Mouse (Mus musculus) G1E-ER4 (cell line): ENCODE measurements around the gene Tenm4. TPM values are rescaled to one million over a fixed set of nuclear protein-coding genes. Genes with fewer than 3 reads are reported as not detected.

Experiments used
- GATA1 ChIP-seq: IDR thresholded peaks from one replicate; pipeline ENCODE4 v1.8.0; 2012; ENCODE audit warnings: low read length, inconsistent platforms
- polyA plus RNA-seq: library from polyadenylated mRNA; stranded (reverse); fragments of >175 nt; gene quantifications from 2 replicates; pipeline ENCODE4 v1.2.3, GENCODE M21; 2012

Gene Tenm4
- polyA plus RNA-seq, 1 experiment, result not detected

DNA sequence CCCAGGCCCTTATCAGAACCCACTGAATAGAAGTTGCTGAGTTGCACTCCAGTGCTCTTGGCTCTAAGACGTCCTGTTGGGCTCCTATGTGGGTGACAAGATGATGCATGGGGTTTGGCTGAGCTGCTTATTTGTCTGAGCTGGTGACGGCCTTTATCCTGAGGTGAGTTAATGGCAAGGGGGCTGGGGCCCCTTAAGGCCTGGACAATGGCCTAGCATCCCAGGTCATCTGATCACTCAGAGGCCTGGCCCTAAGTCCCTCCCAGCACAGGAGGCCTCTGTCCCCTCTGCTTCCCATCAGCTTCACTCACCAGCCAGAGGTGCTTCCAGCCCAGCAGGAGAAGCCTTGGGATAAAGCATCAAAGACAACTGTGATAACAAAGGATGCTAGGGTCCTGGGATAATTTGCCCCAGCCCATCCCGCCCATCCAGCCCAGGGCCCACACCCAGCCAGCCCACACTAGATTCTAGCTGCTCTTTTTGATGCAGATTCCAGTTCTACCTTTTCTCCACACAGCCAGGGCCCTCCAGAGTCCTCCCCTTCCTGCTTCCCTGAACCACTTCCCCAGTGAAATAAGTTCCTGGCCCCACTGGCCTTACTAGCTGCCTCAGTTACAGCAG, 484.2 kb downstream of the Tenm4 start:
- TF ChIP-seq GATA1, result no peak

GRCm38 (mm10) chr7:96657101-96657830, 486.2 kb downstream of the Tenm4 start:
- TF ChIP-seq GATA1, result no peak

DNA sequence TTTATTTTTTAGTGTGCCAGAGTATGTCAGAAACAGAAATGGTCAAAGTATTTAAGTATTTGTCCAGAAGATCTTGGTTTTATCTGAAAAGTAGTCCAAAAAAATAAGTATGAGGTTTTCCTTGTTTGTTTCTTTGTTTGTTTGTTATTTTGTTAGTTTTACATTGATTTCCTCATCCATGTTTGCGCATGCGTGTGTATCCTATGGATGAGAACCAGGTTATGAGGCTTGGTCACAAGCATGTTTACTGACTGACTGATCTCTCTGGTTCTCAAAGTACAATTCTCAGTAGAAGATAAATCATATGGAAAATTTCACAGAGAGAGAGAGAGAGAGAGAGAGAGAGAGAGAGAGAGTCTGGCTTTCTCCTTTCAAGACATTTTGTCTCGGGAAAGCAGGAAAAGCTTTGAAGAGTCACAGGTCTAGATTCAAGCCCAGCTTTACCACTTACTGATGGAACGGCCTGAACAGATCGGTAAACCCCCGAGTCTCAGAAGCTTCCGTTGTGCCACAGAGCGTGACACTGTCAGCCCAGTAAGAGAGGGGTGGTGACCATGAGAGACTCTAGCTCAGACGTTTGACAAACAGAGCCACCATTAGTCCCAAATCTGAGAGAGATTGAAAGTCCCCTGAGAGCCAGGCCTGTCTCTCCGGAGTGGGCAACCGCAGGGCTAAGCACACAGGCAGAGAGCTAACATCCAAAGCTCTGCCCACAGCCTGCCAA, 487.0 kb downstream of the Tenm4 start:
- TF ChIP-seq GATA1, result no peak

- no peak for TF ChIP-seq GATA1
These were observed 489.9 kb downstream of the Tenm4 start for GRCm38 (mm10) chr7:96660907-96661306.

DNA sequence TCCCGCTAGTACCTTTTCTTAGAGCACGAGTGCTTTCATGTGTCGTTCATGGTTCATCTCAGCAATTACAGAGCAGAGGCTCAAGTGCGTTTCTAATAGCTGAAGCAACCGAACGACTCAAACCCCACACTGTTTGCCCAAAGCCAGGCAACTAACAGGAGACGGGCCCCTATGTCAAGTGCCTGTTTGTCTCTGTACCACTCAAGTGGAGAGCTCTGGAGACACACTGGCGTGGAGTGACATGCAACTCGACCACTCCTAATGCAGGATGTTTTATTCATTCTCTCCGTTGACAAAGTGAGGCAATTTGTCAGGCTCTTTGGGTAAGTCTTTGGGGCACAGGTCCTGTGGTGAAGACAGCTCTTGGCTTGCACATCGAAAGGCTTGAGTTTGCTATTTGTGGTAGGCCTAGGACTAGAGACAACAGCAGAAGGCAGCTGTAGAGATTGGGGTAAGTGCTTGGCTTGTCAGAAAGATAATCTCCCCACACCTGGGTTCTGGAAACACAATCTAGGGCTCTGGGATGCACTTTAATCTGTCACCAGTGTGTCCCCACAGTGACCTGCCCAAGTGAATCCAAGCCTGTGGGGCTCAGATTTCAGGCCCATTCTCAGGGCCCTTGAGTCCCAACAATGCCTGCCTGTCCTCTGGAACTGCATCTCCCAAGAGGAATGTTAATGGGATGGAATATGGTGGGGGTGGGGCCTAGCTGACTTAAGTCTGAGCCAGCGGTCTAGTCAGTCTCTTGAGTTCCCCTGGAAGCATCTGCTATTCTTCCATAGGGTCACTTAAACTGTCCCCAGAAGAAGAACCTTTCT, 490.5 kb downstream of the Tenm4 start:
- TF ChIP-seq GATA1, result no peak

DNA sequence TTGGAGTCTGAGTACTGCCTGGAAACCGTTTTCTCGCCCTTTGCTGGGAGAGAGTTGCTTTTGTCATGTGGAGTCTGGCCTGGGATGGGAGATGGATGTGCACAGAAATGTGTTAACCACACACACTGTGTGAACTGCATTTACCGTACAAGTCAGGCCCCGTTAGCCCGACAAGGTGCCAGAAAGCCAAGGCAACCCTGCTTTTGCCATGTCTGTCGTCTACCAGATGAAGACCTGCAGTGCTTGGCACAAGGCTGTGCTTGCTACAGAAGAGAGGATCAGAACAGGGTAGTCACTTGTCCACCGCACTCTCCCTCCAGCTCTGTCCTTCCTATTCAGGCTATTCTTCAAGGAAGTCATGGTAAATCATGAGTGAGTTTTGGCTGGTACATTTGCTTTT, 492.3 kb downstream of the Tenm4 start:
- TF ChIP-seq GATA1, result no peak

- TF ChIP-seq GATA1, result no peak
These were observed 495.4 kb downstream of the Tenm4 start for GRCm38 (mm10) chr7:96666366-96666896.

GRCm38 (mm10) chr7:96667688-96668087, 496.6 kb downstream of the Tenm4 start:
- no peak for TF ChIP-seq GATA1

DNA sequence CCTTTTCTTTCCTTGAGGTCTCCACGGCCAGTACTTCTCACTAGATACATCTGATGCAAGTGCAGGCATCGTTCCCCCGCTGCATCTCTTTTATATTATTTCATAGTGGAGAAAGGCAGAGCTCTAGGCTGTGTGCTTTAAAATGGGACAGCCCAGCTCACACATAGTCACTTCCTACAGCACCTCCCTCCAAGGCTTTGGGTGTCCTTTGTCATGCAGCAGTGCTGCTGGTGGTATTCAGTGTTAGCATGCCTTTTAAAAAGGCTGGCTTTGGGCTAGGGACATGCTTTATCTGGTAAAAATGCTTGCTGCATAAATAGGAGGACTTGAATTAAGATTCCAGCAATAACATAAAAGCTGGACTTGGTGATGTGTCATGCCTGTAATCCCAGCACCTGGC, 499.0 kb downstream of the Tenm4 start:
- TF ChIP-seq GATA1, result no peak

- TF ChIP-seq GATA1, result no peak
These were observed 501.4 kb downstream of the Tenm4 start for GRCm38 (mm10) chr7:96672322-96672914.

DNA sequence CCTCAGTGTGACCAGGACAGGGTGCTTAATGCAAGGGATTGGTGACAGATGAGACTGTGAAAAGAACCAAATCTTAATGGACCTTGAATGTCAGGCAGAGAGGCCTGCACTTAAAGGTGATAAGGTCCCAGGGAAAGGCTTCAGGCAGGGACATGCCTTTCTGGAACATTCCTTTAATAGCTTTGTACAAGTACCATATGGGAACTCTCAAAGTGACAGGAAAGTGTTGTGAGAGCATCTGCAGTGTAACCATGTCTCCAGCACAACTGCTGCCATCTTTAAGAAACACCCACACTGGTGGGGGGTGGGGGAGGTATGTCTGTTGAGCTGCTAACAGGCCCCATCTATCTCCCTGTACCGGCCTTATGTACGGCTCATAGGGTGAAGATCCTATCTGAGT, 506.0 kb downstream of the Tenm4 start:
- no peak for TF ChIP-seq GATA1

- no peak for TF ChIP-seq GATA1
These were observed 507.2 kb downstream of the Tenm4 start for GRCm38 (mm10) chr7:96678236-96678635.

DNA sequence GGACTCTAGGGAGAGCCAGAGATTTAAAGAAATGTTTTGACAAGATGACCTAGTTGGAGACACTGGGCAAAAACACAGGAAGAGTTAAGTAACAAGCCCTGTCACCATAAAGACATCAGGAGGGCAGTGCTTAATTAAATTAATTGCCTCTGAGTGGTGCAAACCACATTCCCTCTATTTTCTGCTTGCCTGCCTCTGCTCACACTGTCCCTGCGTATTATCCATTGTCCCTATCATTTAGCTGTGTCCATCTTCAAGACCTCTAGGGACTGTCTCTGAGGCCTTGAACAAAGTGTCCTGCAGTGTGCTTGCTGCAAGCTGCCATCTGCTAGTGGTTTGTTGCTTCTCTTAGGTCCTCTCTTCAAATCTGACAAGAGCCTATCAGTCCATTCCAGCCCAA, 508.7 kb downstream of the Tenm4 start:
- no peak for TF ChIP-seq GATA1

GRCm38 (mm10) chr7:96680405-96680804, 509.4 kb downstream of the Tenm4 start:
- TF ChIP-seq GATA1, result no peak

- no peak for TF ChIP-seq GATA1
These were observed 510.8 kb downstream of the Tenm4 start for GRCm38 (mm10) chr7:96681808-96682207.

DNA sequence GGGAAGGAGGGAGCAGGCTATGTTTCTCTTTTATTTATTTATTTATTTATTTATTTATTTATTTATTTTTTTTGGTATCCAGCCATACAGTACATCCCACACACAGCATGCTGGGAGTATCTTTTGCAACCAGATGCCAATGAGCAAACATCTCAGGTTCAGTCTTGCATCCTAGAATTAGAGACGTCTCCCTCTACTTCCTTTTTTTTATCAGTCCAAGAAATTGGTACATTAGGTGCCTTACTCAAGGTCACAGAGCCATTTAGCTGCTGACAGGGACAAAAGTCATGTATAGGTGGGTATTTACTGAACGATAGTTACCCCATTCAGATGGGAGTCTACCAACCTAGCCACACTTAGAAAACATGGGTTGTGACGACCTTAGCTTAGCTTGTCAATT, 517.1 kb downstream of the Tenm4 start:
- no peak for TF ChIP-seq GATA1
